Mouse (Mus musculus) E14TG2a.4 (cell line): ENCODE measurements around the gene Frmd5.

Experiments
- H3K27me3 ChIP-seq: 2 replicates; pipeline ENCODE4 v1.6.1; 2014; ENCODE audit warnings: low read length, control low read depth; ENCODE audit not compliant: insufficient read depth
- H3K36me3 ChIP-seq: 2 replicates; pipeline ENCODE4 v1.6.1; 2014; ENCODE audit warnings: low read length, control low read depth; ENCODE audit not compliant: insufficient read depth
- H3K4me1 ChIP-seq: replicated peaks from 2 replicates; pipeline ENCODE4 v1.6.1; 2014; ENCODE audit warnings: low read depth, low read length, control low read depth
- H3K4me3 ChIP-seq: replicated peaks from 2 replicates; pipeline ENCODE4 v1.5.1; 2014; ENCODE audit warnings: mild to moderate bottlenecking, low read length
- H3K9me3 ChIP-seq: 2 replicates; pipeline ENCODE4 v1.6.1; 2014; ENCODE audit warnings: low read length, control low read depth
- CTCF ChIP-seq: conservative IDR thresholded peaks from 2 replicates; pipeline ENCODE4 v1.5.1; 2014; ENCODE audit warnings: low read length
- NANOG ChIP-seq: IDR thresholded peaks from 2 replicates; pipeline ENCODE4 v1.6.1; 2014; ENCODE audit warnings: borderline replicate concordance, low read length, mixed read lengths
- POU5F1 ChIP-seq: IDR thresholded peaks from 2 replicates; pipeline ENCODE4 v1.6.1; 2014; ENCODE audit warnings: low read length, borderline replicate concordance

The Frmd5 gene

GRCm38 (mm10) chr2:121755056-121755455 lies 51.8 kb downstream of the Frmd5 start:
- no peaks in the 10 kb centered on the region for H3K9me3 ChIP-seq

GRCm38 (mm10) chr2:121750121-121750520 lies 56.8 kb downstream of the Frmd5 start:
- Histone ChIP-seq H3K4me1 (peaks cover 7% of the 10 kb centered on the region; the same call in 1 of the 2 replicates), H3K9me3 (no peaks in the 10 kb centered on the region), H3K27me3 (no peaks in the 10 kb centered on the region), H3K36me3 (no peaks in the 10 kb centered on the region), H3K4me3 (no peak overlapping the region)
- TF ChIP-seq POU5F1 (no peak), NANOG (no peak), CTCF (no peak)

More at GRCm38 (mm10) chr2:121755056-121755455, 51.8 kb downstream of the Frmd5 start:
- no peaks in the 10 kb centered on the region for H3K36me3 ChIP-seq
- H3K4me3 ChIP-seq: no peak overlapping the region
- H3K4me1 ChIP-seq: peaks cover 1% of the 10 kb centered on the region; the same call in 1 of the 2 replicates
- TF ChIP-seq POU5F1 (no peak), NANOG (no peak), CTCF (no peak)
- H3K27me3 ChIP-seq: no peaks in the 10 kb centered on the region

GRCm38 (mm10) chr2:121741151-121741550 lies 65.7 kb downstream of the Frmd5 start:
- Histone ChIP-seq H3K27me3 (no peaks in the 10 kb centered on the region), H3K9me3 (no peaks in the 10 kb centered on the region), H3K36me3 (no peaks in the 10 kb centered on the region), H3K4me3 (no peak overlapping the region), H3K4me1 (no peaks in the 10 kb centered on the region)
- TF ChIP-seq POU5F1 (no peak), NANOG (no peak), CTCF (no peak)

GRCm38 (mm10) chr2:121739410-121739809 lies 67.5 kb downstream of the Frmd5 start:
- no peaks in the 10 kb centered on the region for H3K4me1 ChIP-seq
- no peaks in the 10 kb centered on the region for H3K36me3 ChIP-seq
- no peak overlapping the region for H3K4me3 ChIP-seq
- TF ChIP-seq NANOG: no peak
- TF ChIP-seq CTCF: no peak
- TF ChIP-seq POU5F1: no peak
- H3K27me3 ChIP-seq: no peaks in the 10 kb centered on the region
- no peaks in the 10 kb centered on the region for H3K9me3 ChIP-seq

GRCm38 (mm10) chr2:121733426-121733825 lies 73.5 kb downstream of the Frmd5 start:
- H3K27me3 ChIP-seq: no peaks in the 10 kb centered on the region
- TF ChIP-seq NANOG: no peak
- no peak for TF ChIP-seq POU5F1
- TF ChIP-seq CTCF: no peak
- no peaks in the 10 kb centered on the region for H3K9me3 ChIP-seq
- H3K4me3 ChIP-seq: no peak overlapping the region
- no peaks in the 10 kb centered on the region for H3K36me3 ChIP-seq
- no peaks in the 10 kb centered on the region for H3K4me1 ChIP-seq

GRCm38 (mm10) chr2:121730486-121730885 lies 76.4 kb downstream of the Frmd5 start:
- Histone ChIP-seq H3K4me3 (no peak overlapping the region), H3K36me3 (no peaks in the 10 kb centered on the region), H3K27me3 (no peaks in the 10 kb centered on the region), H3K9me3 (no peaks in the 10 kb centered on the region), H3K4me1 (no peaks in the 10 kb centered on the region)
- TF ChIP-seq POU5F1 (no peak), CTCF (no peak)

GRCm38 (mm10) chr2:121728907-121729575 lies 77.8 kb downstream of the Frmd5 start:
- Histone ChIP-seq H3K36me3 (no peaks in the 10 kb centered on the region), H3K4me1 (no peaks in the 10 kb centered on the region), H3K9me3 (no peaks in the 10 kb centered on the region), H3K27me3 (no peaks in the 10 kb centered on the region), H3K4me3 (no peak overlapping the region)
- TF ChIP-seq CTCF (no peak), NANOG (no peak)

- Histone ChIP-seq H3K4me1 (no peaks in the 10 kb centered on the region), H3K4me3 (no peak overlapping the region), H3K9me3 (no peaks in the 10 kb centered on the region), H3K27me3 (no peaks in the 10 kb centered on the region), H3K36me3 (no peaks in the 10 kb centered on the region)
- TF ChIP-seq POU5F1: no peak
- no peak for TF ChIP-seq NANOG
These were observed 82.0 kb downstream of the Frmd5 start for GRCm38 (mm10) chr2:121724866-121725265.

GRCm38 (mm10) chr2:121723796-121724195 lies 83.1 kb downstream of the Frmd5 start:
- Histone ChIP-seq H3K4me3 (no peak overlapping the region), H3K9me3 (no peaks in the 10 kb centered on the region), H3K4me1 (no peaks in the 10 kb centered on the region), H3K36me3 (no peaks in the 10 kb centered on the region), H3K27me3 (no peaks in the 10 kb centered on the region)
- TF ChIP-seq NANOG (no peak), POU5F1 (no peak), CTCF (no peak)
